Mouse (Mus musculus) cerebellum, adult 18-20 months (tissue): ENCODE measurements around the gene Zc3h15.
"Not testable (repeated sequence)": the region's sequence is repeated elsewhere in the genome, so short reads cannot be mapped to it uniquely, and the experiment has no call there.

Source experiments
- DNase-seq, 2 experiments: peaks; one replicate each; pipeline ENCODE4 v3.0.0; 2021

Gene Zc3h15

GRCm38 (mm10) chr2:83674896-83675295 lies 30.7 kb downstream of the Zc3h15 start:
- no peak for DNase-seq

DNA sequence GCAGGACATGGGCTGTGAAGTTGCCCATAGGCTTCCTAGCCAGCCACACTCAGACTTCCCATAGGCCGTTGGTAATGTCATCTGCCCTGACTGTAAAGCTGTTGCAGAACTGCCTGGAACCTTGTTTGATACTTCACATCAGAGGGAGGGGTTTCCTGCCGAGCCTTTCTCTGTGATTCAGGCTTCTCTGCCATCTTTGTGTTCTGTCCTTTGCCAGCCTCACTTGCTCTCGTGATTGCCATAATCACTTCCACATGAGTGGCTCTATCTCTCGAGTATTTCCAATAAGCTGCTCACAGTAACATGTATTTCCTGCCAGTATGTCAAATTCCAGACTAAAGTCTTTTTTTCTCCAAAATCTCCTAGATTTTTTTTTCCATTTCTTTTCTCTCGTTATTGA lies 31.4 kb downstream of the Zc3h15 start:
- DNase-seq = no peak

- DNase-seq = no peak
These were observed 32.1 kb downstream of the Zc3h15 start for GRCm38 (mm10) chr2:83676226-83676870.

GRCm38 (mm10) chr2:83681332-83681731 lies 37.1 kb downstream of the Zc3h15 start:
- DNase-seq = no peak

GRCm38 (mm10) chr2:83681785-83682184 lies 37.5 kb downstream of the Zc3h15 start:
- no peak for DNase-seq

DNA sequence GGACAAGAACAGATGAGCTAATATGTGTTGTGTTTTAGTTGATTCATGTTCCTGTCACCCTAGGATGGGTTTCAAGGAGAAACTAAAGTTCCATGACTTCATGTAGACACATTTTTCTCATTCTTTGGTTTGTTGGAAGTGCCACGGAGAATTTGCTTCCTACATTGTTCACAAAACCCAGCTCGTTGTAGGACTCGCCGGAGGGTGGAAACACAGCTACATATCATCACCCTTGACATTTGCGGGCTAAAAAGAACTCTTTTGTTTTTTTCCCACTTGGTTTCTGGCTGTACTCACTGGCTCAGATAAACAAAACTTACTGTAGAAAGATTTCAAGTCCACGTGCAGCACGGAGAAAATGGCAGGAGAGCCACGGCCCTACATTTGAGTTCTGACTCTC lies 38.0 kb downstream of the Zc3h15 start:
- no peak for DNase-seq

DNA sequence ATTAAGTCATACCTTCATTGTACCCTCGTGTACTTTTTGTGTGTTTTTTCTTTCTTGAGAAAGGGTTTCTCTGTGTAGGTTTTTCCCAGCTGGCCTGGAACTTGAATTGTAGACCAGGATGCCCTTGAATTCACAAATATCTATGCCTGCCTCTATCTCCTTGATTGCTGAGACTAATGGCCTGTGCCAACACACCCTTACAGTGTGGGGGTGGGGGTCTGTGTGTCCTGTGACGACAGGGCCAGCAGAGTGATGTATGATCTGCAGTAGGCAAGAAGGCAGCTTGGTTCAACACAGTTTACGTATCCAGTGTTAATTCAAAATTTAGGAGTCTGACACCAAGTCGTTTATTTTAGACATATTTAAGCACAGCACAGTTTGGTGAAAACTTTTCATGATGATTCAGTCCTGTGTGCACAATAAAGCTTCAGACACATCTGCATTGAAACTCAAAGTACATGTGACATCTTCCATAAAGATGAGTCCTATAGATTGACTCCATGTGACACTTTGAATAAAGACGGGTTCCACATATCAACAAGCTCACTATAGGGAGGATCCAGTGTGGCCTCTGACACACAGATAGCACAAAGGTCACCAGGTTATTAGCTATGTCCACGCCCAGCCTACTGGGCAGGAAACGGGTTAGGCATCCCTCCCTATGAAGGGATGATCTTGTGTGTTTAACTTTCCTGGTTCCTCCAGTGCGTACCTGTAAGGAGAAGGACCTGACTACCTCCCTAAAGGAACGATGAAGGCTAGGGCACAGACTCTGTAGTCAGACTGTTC lies 39.7 kb downstream of the Zc3h15 start:
- no peak for DNase-seq

GRCm38 (mm10) chr2:83684691-83685090 lies 40.5 kb downstream of the Zc3h15 start:
- DNase-seq = no peak

- DNase-seq = no peak
These were observed 46.1 kb downstream of the Zc3h15 start for GRCm38 (mm10) chr2:83690372-83690771.

GRCm38 (mm10) chr2:83692651-83693545 lies 48.7 kb downstream of the Zc3h15 start:
- no peak for DNase-seq

GRCm38 (mm10) chr2:83694061-83694460 lies 49.8 kb downstream of the Zc3h15 start:
- DNase-seq = no peak

DNA sequence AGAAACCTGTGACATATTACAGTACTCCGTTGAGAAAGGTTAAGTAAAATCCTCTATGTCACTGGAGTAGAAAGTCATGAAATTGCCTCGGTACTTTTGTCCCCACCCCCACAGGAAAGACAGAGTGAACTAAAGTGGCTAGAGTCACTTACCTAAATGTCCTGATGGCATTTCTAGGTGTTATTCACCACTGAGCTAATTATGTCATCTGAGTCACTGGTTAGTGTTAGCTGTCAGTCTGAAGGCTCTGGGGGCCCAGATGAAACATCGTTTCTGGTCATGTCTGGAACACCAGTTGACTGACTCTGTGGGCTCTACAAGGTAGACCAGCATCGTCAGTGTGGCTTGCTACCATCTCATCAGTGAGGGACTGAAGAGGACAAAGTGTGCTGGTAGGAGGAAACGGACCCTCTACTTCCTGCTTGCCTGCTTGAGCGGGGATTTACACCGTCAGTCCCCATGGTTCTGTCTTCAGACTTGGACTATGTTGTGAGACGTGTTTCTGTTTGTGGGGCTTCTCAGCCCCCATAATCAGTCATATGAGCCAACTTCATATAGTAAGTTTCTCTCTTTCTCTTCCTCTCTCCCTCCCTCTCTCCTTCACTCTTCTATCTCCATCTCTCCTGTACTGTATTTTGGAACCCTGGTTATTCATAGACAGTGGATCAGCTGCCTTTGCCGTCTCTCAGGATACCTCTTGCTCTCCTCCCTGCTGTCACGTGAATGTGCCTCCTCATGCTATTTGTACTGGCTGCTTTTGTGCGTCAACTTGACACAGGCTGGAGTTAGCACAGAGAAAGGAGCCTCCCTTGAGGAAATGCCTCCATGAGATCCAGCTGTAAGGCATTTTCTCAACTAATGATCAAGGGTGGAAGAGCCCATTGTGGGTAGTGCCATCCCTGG lies 51.4 kb downstream of the Zc3h15 start:
- DNase-seq = no peak

GRCm38 (mm10) chr2:83698484-83698883 lies 54.2 kb downstream of the Zc3h15 start:
- no peak for DNase-seq

GRCm38 (mm10) chr2:83699324-83699723 lies 55.1 kb downstream of the Zc3h15 start:
- DNase-seq = no peak

DNA sequence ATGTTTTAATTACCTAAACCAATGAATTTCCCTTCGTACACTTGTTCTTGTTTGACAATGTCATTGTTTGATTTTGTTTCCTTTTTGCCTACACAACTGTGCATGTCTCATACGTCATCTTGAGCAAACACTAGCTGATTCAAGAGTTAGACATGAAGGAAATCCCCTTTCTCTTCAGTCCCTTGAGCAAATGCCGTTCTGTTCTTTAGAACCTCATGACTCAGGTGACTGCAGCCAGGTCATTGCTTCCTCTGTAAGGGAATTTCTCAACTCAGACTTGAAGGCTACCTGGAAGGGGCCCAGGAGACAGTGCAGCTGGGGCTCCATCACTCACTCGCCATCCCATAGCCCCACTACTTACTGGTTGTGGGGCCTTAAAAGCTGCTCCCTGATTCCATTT lies 56.4 kb downstream of the Zc3h15 start:
- DNase-seq = no peak

- no peak for DNase-seq
These were observed 58.2 kb downstream of the Zc3h15 start for GRCm38 (mm10) chr2:83702411-83702810.

DNA sequence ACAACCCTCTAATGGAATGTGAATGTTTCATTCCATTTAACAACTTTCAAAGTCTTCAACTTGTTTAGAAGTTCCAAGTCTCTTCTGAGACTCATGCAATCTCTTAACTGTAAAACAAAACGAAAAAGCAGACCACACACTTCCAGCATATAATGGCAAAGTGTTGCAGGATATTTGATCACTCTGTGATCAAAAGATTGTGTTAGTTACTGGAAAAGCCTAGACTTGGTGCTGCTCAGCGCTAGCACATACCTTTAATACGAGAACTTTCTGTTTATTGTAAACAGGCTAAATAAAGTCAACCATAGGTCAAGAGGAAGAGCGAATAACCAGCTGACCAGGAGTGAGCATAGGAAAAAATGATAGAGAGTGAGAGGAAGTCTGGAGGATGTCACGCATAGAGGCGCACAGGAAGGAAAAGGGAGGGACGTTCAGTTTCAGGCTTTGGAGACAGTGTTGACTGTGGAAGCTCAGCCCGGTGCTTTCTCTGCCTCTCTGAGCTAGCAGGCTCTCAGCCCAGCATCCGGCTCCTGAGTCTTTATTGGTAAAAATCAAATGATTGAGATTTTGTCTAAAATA lies 61.4 kb downstream of the Zc3h15 start:
- DNase-seq = no peak

GRCm38 (mm10) chr2:83709896-83710524 lies 65.8 kb downstream of the Zc3h15 start:
- no peak for DNase-seq

- DNase-seq = not testable (repeated sequence)
These were observed 69.0 kb downstream of the Zc3h15 start for GRCm38 (mm10) chr2:83713281-83713680.

GRCm38 (mm10) chr2:83713946-83714345 lies 69.7 kb downstream of the Zc3h15 start:
- no peak for DNase-seq
